In the genomic region with DNA sequence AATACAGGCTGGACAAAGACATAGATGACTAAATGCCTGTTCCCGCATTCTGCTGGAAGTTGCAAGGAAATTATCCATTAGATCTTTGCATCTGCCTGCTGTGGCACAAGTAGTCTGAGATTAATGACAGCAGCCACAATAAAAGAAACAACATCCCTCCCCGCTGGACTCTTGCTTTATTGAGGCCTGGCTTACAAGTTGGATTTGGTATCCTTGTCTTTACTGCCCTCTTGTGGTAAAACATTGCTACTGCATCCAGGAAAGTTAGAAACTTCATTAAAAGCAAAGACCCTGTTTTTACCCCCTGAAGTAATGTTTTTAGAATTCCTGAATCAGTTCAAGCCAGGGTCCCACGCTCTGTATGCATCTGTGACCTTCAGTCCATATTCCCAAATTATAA, we compare ENCODE assay signal across 8 mouse cellular contexts. TPM values are rescaled to one million over a fixed set of nuclear protein-coding genes. Genes with fewer than 3 reads are reported as not detected.
A peak's percentile ranks its signal among the peaks of the same experiment; 100 is the strongest.
DNase-seq lines count a peak whose midpoint lies in the region; ATAC-seq lines count a peak whose summit lies in the region.
"Had no signal": no experiment of that assay in that cellular context is flagged by ENCODE, and none has a peak within 500 bp of the region (broad histone marks: within the 10 kb centered on the region; RNA-seq: fewer than 3 reads in every experiment).

No protein-coding gene starts in this region.

- DNase-seq in intestine, embryonic 14.5 days (ENCODE audit: low spot score), result peak; percentile 71
- peak; percentile 19 for DNase-seq in 3134 (ENCODE audit: extremely low read depth, insufficient read length, low spot score)
- DNase-seq in CD4-positive helper T cell, adult 2 months (ENCODE audit: low read depth, low spot score), result peak; percentile 11
- DNase-seq in embryo, embryonic 10.5 days (ENCODE audit: low spot score), result peak; percentile 88
- peak; percentile 70 for DNase-seq in mesoderm, embryonic 11.5 days (ENCODE audit: low read depth, low spot score)
- DNase-seq in ovary, postnatal 10 days (ENCODE audit: low spot score), result no peak

- H3K36me3 ChIP-seq in intestine, embryonic 14.5 days (ENCODE audit: control insufficient read depth, insufficient read depth, low read length), result no peaks in the 10 kb centered on the region
- no peaks in the 10 kb centered on the region for H3K36me3 ChIP-seq in intestine, embryonic 16.5 days (ENCODE audit: control insufficient read depth, insufficient read depth, low read length)

- WGBS in intestine, embryonic 14.5 days, result 14% methylated on average over 3 of the region's 3 CpGs
- 21% methylated on average over 3 of the region's 3 CpGs for WGBS in intestine, embryonic 16.5 days

- H3K9ac ChIP-seq in intestine, embryonic 14.5 days (ENCODE audit: low read length), result no peak overlapping the region
- no peak overlapping the region for H3K9ac ChIP-seq in intestine, embryonic 16.5 days (ENCODE audit: low read depth, low read length)

- no peak for ATAC-seq in intestine, embryonic 14.5 days (replicated peaks; ENCODE audit: low FRiP score, low TSS enrichment, low read depth)
- no peak for ATAC-seq in intestine, embryonic 16.5 days

- no peak overlapping the region for H3K4me3 ChIP-seq in intestine, embryonic 14.5 days (ENCODE audit: low read depth, low read length)
- no peak overlapping the region for H3K4me3 ChIP-seq in intestine, embryonic 16.5 days (ENCODE audit: low read length)
- H3K4me3 ChIP-seq: erythroblast, embryonic 14.5 days had no signal

- no peaks in the 10 kb centered on the region for H3K9me3 ChIP-seq in intestine, embryonic 14.5 days (ENCODE audit: control insufficient read depth, low read length)
- no peaks in the 10 kb centered on the region for H3K9me3 ChIP-seq in intestine, embryonic 16.5 days (ENCODE audit: control insufficient read depth, low read length)

- no peak overlapping the region for H3K4me2 ChIP-seq in intestine, embryonic 14.5 days (ENCODE audit: low read length)
- H3K4me2 ChIP-seq in intestine, embryonic 16.5 days (ENCODE audit: low read depth, low read length), result no peak overlapping the region

- no peak overlapping the region for H3K27ac ChIP-seq in intestine, embryonic 14.5 days (ENCODE audit: low read depth)
- no peak overlapping the region for H3K27ac ChIP-seq in intestine, embryonic 16.5 days (ENCODE audit: low read length)

- H3K27me3 ChIP-seq in intestine, embryonic 14.5 days (replicated peaks; ENCODE audit: control insufficient read depth, insufficient read depth, low read length), result no peaks in the 10 kb centered on the region
- H3K27me3 ChIP-seq in intestine, embryonic 16.5 days (replicated peaks; ENCODE audit: control insufficient read depth, insufficient read depth, low read length), result no peaks in the 10 kb centered on the region

- H3K4me1 ChIP-seq in intestine, embryonic 14.5 days (replicated peaks; ENCODE audit: control insufficient read depth, insufficient read depth, low read length), result peaks cover 6% of the 10 kb centered on the region; the same call in 1 of the 2 replicates
- H3K4me1 ChIP-seq in intestine, embryonic 16.5 days (ENCODE audit: control insufficient read depth, insufficient read depth, low read length), result no peaks in the 10 kb centered on the region

RNA-seq across cellular contexts. Expression of a gene that starts 31.4 kb away (rescaled TPM):
- 26.7 and 27.8 TPM in 2 replicates for polyA plus RNA-seq in intestine, embryonic 14.5 days (2014; fragmentation: Nextera tagmentation; extraction: Ambion mirVana)
- 10.1 and 12.7 TPM in 2 replicates for polyA plus RNA-seq in intestine, embryonic 16.5 days (2015; fragmentation: Nextera tagmentation; extraction: Ambion mirVana)
